Mouse (Mus musculus) urinary bladder, postnatal 4 days (tissue): ENCODE measurements around the gene Casp6.
A peak's percentile ranks its signal among the peaks of the same experiment; 100 is the strongest.

Source experiments
- DNase-seq, 2 experiments: peaks; one replicate each; pipeline ENCODE4 v3.0.0; 2021 to 2022; ENCODE audit warnings: low spot score in 2 of 2

The Casp6 gene

GRCm38 (mm10) chr3:129918434-129918833 is 17.2 kb downstream of the Casp6 start:
- peak in 1 of 2 experiments; percentile 71 for DNase-seq

DNA sequence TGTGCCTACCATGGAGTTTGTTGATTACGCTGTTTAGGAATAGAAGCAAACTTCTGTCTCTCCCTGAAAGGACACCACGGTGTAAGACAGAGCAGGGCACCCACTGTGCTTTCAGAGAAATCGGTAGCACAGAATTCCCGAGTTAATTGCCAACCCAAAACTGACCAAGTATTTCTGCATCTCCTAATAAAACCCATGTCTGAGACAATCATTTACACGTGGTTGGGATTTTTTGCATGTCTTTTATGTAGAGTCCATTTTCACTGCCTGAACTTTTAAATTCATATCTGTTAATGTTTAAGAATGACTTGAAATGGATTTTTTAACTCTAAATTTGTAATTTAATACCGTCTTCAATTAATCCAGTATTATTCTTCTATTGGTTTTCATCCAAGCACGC is 22.4 kb downstream of the Casp6 start:
- DNase-seq: no peak

GRCm38 (mm10) chr3:129925861-129926260 is 24.6 kb downstream of the Casp6 start:
- DNase-seq: no peak

DNA sequence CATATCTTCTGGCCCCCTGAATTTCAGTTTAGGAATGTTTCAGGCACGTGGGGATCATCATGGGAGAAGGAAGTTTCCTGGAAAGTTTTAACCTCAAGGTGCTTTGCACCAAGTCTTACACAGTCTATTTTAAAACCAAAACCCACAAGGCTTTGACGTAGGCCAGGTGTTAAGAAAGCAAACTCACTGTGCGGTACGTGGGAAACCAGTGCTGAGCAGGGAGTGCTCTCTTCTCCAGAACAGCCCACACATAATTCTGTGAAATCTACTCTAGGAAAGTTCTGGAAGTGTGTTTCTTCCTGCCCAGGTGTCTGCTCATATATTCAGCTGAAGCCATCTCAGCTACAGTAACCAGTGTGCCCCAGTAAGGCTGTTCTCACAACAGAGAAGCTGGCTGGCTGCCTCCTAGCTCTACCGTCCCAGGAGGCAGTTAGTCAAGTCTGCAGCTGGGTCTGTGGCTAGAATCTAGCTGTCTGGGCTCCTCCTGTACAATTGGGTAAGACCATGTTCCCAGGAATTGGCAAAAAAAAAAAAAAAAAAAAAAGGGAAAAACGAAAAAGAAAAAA is 29.1 kb downstream of the Casp6 start:
- no peak for DNase-seq

DNA sequence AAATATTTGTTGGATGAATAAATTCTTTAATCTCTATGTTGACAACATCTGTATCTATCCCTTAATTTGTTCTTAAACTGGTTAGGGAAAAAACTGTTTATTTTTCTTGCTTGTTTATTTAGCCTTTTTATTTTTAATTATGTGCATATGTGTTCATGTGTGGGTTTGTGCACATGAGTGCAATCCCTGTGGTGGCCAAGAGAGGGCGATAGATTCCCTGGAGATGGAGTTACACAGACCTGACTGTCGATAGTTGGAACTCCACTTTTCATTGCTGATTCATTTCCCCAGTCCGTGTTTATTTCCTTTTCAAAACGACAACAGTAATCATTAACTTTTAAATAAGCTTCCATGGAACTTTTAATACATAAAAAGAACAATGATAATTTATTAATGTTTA is 31.2 kb downstream of the Casp6 start:
- no peak for DNase-seq

- no peak for DNase-seq
Observed at GRCm38 (mm10) chr3:129936561-129936960, 35.3 kb downstream of the Casp6 start.

DNA sequence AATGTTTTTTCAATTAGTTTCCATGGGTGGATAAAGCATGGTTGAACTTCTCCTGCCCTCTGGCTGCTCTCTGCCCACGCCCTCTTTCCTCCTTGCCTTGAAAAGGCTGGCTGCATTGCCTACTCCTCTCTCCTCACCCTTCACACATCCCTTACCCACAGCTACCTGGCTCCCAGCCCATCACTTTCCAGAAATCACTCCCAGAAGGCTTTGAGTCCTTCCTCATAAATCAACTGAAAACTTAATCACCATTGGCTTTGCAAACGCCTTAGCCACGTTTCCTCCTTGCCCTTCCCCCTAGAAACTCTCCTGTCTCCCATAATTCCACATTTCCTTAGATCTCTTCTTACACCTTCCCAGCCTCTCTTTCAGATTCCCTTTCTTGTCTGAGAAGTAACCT is 36.6 kb downstream of the Casp6 start:
- no peak for DNase-seq

- DNase-seq: no peak
Observed at GRCm38 (mm10) chr3:129939058-129939457, 37.8 kb downstream of the Casp6 start.

- DNase-seq: no peak
Observed at GRCm38 (mm10) chr3:129940780-129941179, 39.6 kb downstream of the Casp6 start.

DNA sequence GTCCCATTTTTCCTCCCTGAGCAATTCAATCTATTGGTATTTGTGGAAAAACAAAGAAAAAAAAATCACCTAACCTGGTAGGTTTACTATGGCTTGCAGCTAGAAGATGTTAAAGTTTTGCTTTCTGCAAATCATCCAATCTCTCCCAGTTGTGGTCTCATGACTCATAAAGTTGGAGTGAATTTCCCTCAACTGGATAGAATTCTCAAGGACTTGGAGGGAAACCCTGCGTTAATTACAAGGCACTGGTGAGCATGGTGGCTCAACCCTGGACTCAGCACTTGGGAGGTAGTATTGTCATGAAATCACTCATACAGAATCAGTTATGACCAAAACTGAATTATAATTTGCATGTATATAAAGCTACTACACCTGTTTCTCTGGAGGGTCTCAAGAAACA is 40.1 kb downstream of the Casp6 start:
- no peak for DNase-seq

DNA sequence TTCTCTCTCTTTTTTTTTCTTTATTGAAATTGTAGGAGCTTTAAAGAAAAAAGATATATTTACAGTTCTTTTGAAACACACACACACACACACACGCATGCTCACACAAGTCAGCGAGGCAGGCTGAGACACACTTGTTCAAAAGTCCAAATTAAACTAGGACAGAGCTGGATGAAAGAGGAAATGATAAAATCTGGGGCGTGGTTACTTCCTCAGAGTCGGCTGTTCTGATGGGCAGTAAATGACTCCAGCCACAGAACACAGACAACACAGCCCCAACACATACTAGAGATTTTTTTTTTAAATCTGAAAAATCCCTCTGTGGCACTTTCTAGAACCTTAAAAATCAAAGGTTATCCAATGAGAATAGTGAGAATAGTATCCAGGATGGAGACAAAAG is 42.6 kb downstream of the Casp6 start:
- DNase-seq: no peak

- no peak for DNase-seq
Observed at GRCm38 (mm10) chr3:129946217-129946914, 45.1 kb downstream of the Casp6 start.

DNA sequence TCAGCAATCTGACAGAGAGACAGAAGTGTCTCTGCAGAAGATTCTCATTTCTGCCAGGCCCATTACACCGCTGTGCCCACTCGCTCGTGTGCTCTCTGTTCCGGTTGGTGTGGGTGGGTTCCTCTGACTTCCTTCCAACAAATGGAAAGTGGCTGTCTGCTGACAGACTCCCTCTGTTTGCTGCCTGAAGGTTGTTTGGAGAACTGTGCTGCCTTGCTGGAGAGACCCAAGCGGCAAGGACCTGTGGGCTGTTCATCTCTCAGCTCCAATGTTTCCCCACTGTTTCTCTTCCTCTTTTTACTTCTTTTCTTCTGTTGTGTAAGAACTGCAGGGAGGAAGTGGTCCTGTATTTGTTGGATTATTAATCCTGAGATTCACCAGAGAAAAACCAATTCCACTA is 47.1 kb downstream of the Casp6 start:
- no peak for DNase-seq

GRCm38 (mm10) chr3:129949158-129949773 is 48.0 kb downstream of the Casp6 start:
- DNase-seq: no peak

DNA sequence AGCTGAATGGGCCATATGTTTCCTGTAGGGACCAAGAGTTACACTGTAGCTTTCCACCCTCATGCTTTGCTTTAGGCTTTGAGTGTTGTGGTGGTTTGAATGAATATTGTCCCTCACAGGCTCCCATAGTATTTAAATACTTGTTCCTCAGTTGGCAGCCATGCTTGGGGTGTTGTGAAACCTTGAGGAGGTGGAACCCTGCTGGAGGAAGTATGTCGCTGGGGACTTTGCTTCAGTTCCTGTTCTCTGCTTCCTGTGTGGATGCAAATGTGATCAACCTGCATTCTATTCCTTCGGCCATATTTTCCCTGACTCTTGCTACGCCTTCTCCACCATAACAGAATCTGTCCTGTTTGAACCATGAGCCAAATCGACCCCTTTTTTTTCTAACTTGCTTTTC is 52.1 kb downstream of the Casp6 start:
- DNase-seq: no peak

DNA sequence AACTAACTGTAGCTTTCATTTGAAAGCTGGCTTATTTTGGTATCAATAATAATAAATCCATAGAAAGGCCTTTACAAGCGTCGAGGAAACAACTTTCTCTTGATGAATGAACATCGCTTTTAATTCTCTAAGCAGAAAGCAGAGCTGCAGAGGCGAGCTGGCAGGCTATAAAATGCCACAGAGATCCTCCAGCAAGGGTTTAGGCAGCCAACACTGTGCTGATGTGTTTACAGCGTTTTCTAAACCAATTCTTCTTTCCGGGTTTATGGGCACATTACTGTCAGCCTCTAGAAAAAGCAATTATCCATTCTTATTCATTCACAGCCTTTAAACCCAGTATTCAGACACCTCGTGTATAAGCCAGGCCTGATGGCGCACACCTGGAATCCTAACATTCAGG is 61.3 kb downstream of the Casp6 start:
- no peak for DNase-seq
